ENCODE assay signal across 7 mouse cellular contexts in the genomic region with DNA sequence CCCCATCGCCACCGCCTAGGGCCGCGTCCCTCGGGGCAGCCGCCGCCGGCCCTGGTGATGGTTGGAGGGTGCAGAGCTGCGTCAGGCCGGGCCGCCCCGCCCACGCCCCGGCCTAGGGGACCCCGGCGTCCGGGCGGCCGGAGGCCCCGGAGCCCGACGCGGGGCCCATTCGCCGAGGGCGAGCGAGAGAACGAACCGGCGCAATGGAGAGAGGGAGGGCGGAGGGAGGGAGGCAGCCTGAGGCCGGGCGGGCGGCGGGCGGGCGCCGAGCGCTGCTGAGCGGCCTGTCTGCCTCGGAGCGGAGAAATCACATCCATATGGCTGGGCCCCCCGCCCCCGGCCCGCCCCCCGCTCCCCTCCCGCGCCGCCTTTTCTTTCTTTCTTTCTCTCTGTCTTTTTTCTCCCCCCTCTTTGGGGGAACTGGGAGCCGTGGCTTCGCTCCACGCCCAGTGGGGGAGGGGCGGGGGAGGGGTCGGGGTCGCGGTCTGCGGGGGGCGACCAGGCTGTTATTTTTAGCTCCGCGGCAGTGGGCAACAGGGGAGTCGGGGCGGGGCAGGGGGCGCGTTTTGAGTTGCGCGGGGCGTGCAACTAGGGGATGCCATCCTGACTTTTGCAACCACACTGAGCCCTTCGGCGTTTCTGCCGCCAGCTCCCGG. TPM values are rescaled to one million over a fixed set of nuclear protein-coding genes. Genes with fewer than 3 reads are reported as not detected.
DNase-seq lines count a peak whose midpoint lies in the region; ATAC-seq and TF ChIP-seq lines count a peak whose summit lies in the region.

No protein-coding gene starts in this region.

- H3K9me3 ChIP-seq in E14TG2a.4 (ENCODE audit: low read length) = peaks cover 11% of the 10 kb centered on the region
- H3K9me3 ChIP-seq in forebrain, embryonic 16.5 days (ENCODE audit: control insufficient read depth, low read length) = no peaks in the 10 kb centered on the region
- H3K9me3 ChIP-seq in kidney, embryonic 15.5 days (replicated peaks) = no peaks in the 10 kb centered on the region
- no peaks in the 10 kb centered on the region for H3K9me3 ChIP-seq in midbrain, embryonic 11.5 days (ENCODE audit: control insufficient read depth, low read length)

- H3K27ac ChIP-seq in forebrain, embryonic 16.5 days (ENCODE audit: low read length) = no peak overlapping the region
- H3K27ac ChIP-seq in kidney, embryonic 15.5 days = peak overlapping the region; percentile 91
- peak overlapping the region; percentile 44; the same call in 1 of the 2 replicates for H3K27ac ChIP-seq in midbrain, embryonic 11.5 days (ENCODE audit: low read depth, low read length)

- H3K4me3 ChIP-seq in E14TG2a.4 (replicated peaks; ENCODE audit: low read length) = peak overlapping the region; percentile 78
- peak overlapping the region; percentile 57 for H3K4me3 ChIP-seq in forebrain, embryonic 16.5 days (replicated peaks; ENCODE audit: low read length)
- peak overlapping the region; percentile 80 for H3K4me3 ChIP-seq in kidney, embryonic 15.5 days (replicated peaks)
- H3K4me3 ChIP-seq in midbrain, embryonic 11.5 days (ENCODE audit: low read depth, low read length) = peak overlapping the region; percentile 68

- H3K4me1 ChIP-seq in E14TG2a.4 (replicated peaks; ENCODE audit: low read depth, low read length) = peaks cover 40% of the 10 kb centered on the region
- peaks cover 19% of the 10 kb centered on the region for H3K4me1 ChIP-seq in forebrain, embryonic 16.5 days (replicated peaks; ENCODE audit: control insufficient read depth, insufficient read depth, low read length)
- peaks cover 73% of the 10 kb centered on the region for H3K4me1 ChIP-seq in kidney, embryonic 15.5 days
- H3K4me1 ChIP-seq in midbrain, embryonic 11.5 days (ENCODE audit: control insufficient read depth, insufficient read depth, low read length) = peaks cover 9% of the 10 kb centered on the region

- peaks cover 83% of the 10 kb centered on the region for H3K27me3 ChIP-seq in E14TG2a.4 (ENCODE audit: insufficient read depth, low read length)
- peaks cover 40% of the 10 kb centered on the region for H3K27me3 ChIP-seq in forebrain, embryonic 16.5 days (replicated peaks; ENCODE audit: control insufficient read depth, insufficient read depth, low read length)
- H3K27me3 ChIP-seq in kidney, embryonic 15.5 days = peaks cover 41% of the 10 kb centered on the region
- peaks cover 23% of the 10 kb centered on the region for H3K27me3 ChIP-seq in midbrain, embryonic 11.5 days (ENCODE audit: control insufficient read depth, insufficient read depth, low read length)

- 0% methylated on average over 38 of the region's 71 CpGs for WGBS in forebrain, embryonic 16.5 days
- WGBS in kidney, embryonic 15.5 days = under 1% methylated on average over 41 of the region's 71 CpGs
- whole genome bisulfite sequencing in midbrain, embryonic 11.5 days = 1% methylated on average over 46 of the region's 71 CpGs

- ATAC-seq in forebrain, embryonic 16.5 days = peak; percentile 76
- ATAC-seq in kidney, embryonic 15.5 days (replicated peaks; ENCODE audit: low FRiP score) = peak; percentile 50
- peak; percentile 77 for ATAC-seq in midbrain, embryonic 11.5 days (ENCODE audit: low FRiP score)
- ATAC-seq in activated CD4-positive, CD25-positive, alpha-beta regulatory T cell, adult 4 months = no peak

- H3K9ac ChIP-seq in forebrain, embryonic 16.5 days (replicated peaks; ENCODE audit: low read depth, low read length) = peak overlapping the region; percentile 65
- peak overlapping the region; percentile 87 for H3K9ac ChIP-seq in kidney, embryonic 15.5 days
- peak overlapping the region; percentile 81 for H3K9ac ChIP-seq in midbrain, embryonic 11.5 days (ENCODE audit: low read length)

- DNase-seq in MN1 (ENCODE audit: low spot score) = peak; percentile 24
- DNase-seq in midbrain, embryonic 11.5 days (ENCODE audit: low spot score, missing footprints) = no peak
- no peak for DNase-seq in right cerebral cortex, postnatal 14 days

- no peak for TF ChIP-seq CTCF in E14TG2a.4 (conservative IDR thresholded peaks at IDR 0.05; ENCODE audit: low read length)

- H3K4me2 ChIP-seq in forebrain, embryonic 16.5 days (ENCODE audit: low read length) = peak overlapping the region; percentile 82
- H3K4me2 ChIP-seq in kidney, embryonic 15.5 days = peak overlapping the region; percentile 91
- peak overlapping the region; percentile 92 for H3K4me2 ChIP-seq in midbrain, embryonic 11.5 days

- no peaks in the 10 kb centered on the region for H3K36me3 ChIP-seq in E14TG2a.4 (ENCODE audit: insufficient read depth, low read length)
- H3K36me3 ChIP-seq in forebrain, embryonic 16.5 days (ENCODE audit: control insufficient read depth, insufficient read depth) = no peaks in the 10 kb centered on the region
- H3K36me3 ChIP-seq in kidney, embryonic 15.5 days = no peaks in the 10 kb centered on the region; the same call in 1 of the 2 replicates
- no peaks in the 10 kb centered on the region for H3K36me3 ChIP-seq in midbrain, embryonic 11.5 days (ENCODE audit: control insufficient read depth, insufficient read depth, low read length)

RNA-seq across cellular contexts. Expression of a gene that starts 0.8 kb away (rescaled TPM):
- 0.39 TPM in 1 of 2 replicates, not detected in the other for polyA plus RNA-seq in forebrain, embryonic 16.5 days (2015; fragmentation: Nextera tagmentation; extraction: Ambion mirVana)
- 1.8 and 3.9 TPM in 2 replicates for polyA plus RNA-seq in kidney, embryonic 15.5 days (2015; fragmentation: Nextera tagmentation; extraction: Ambion mirVana)
- polyA plus RNA-seq in midbrain, embryonic 11.5 days (2014; fragmentation: Nextera tagmentation; extraction: Ambion mirVana) = 0.48 and 0.63 TPM in 2 replicates
- polyA plus RNA-seq in activated CD4-positive, CD25-positive, alpha-beta regulatory T cell, adult 4 months (2017; shearing (Covaris generic)) = not detected

RNA-seq across cellular contexts. Expression of a gene that starts 4.5 kb away (rescaled TPM):
- 6.4 and 8.4 TPM in 2 replicates for polyA plus RNA-seq in forebrain, embryonic 16.5 days (2015; fragmentation: Nextera tagmentation; extraction: Ambion mirVana)
- polyA plus RNA-seq in kidney, embryonic 15.5 days (2015; fragmentation: Nextera tagmentation; extraction: Ambion mirVana) = 67.1 and 70.1 TPM in 2 replicates
- 17.0 and 20.3 TPM in 2 replicates for polyA plus RNA-seq in midbrain, embryonic 11.5 days (2014; fragmentation: Nextera tagmentation; extraction: Ambion mirVana)
- polyA plus RNA-seq in activated CD4-positive, CD25-positive, alpha-beta regulatory T cell, adult 4 months (2017; shearing (Covaris generic)) = not detected

RNA-seq across cellular contexts. Expression of a gene that starts 55.5 kb away (rescaled TPM):
- polyA plus RNA-seq in forebrain, embryonic 16.5 days (2015; fragmentation: Nextera tagmentation; extraction: Ambion mirVana) = not detected in 2 replicates
- polyA plus RNA-seq in kidney, embryonic 15.5 days (2015; fragmentation: Nextera tagmentation; extraction: Ambion mirVana) = not detected in 2 replicates
- polyA plus RNA-seq in midbrain, embryonic 11.5 days (2014; fragmentation: Nextera tagmentation; extraction: Ambion mirVana) = not detected in 2 replicates
- not detected for polyA plus RNA-seq in activated CD4-positive, CD25-positive, alpha-beta regulatory T cell, adult 4 months (2017; shearing (Covaris generic))
